Mouse (Mus musculus): ENCODE data around the gene Scaf11. TPM values are rescaled to one million over a fixed set of nuclear protein-coding genes. Genes with fewer than 3 reads are reported as not detected.
"Not testable (repeated sequence)": the region's sequence is repeated elsewhere in the genome, so short reads cannot be mapped to it uniquely, and the experiment has no call there.

Gene Scaf11
- 10 to 100 TPM; 48.9 to 50.6 TPM for total RNA-seq (2021)

DNA sequence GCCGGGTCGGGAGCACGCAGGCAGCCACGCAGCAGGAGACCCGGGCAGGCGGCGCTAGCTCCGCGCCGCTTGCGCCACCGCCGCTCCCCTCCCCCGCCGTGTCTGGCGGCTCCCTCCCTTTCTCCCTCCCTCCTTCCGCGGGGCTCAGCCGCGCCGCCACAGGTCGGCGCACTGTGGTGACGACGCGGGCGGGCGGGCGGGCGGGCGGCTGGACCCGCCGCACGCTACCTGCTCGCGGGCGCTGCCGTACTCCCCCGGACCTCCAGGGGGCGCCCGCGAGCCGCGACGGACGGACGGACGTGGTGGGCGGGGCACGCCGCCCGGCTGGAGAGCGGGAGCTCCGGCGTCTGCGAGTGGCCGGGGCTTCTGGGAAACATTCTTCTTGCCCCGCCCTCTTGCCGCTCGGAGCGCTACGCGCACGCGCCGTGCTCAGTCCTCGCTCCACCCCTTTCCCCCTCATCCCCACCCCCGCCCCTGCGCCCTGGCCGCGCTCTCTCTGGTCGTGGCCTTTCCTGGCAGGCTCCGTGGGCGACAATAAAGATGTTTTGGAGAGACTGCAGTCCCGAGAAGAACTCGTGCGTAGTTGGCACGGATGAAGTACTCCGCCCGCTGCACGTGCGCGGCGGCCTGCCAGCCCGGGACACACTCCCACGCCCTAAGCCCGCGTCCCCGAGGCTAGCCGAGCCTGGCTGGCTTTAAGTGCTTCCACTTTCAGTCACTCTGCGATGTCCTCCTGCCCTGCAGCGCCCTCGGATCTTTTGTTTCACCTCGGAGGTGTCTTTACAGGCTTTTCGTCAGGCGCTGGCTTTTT lies at the start of gene Scaf11:
Gene Scaf11, minus strand, starts transcription at position 114 of the 811 bp plus-strand sequence.
- intact Hi-C loops (cut with DNase I), result no loop called here
- DNase-seq, result peak; percentile 97

GRCm38 (mm10) chr15:96507097-96507840 lies 46.6 kb upstream of the Scaf11 start:
- intact Hi-C loops (cut with DNase I), result no loop called here
- peak; percentile 43 for DNase-seq

- no peak for DNase-seq
- intact Hi-C loops (cut with DNase I), result no loop called here
Observed at GRCm38 (mm10) chr15:96497646-96498045, 37.0 kb upstream of the Scaf11 start.

DNA sequence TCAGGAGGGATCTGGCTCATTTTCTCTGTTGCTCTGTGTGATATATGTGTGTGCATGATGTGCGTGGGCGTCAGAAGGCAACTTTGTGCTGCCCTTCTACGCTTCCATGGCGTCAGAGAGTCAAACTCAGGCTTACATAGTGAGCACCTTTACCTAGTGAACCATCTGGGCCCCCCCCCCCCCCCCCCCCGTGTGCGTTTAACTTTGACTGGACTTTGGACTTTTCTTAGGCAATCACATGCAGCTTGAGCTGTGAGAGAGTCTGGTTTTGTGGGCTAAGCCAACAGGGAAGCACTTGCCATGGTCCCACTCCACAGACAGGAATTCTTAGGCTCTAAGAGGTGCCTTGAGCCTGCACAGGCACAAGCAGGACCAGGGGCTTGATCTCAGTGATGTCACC lies 33.6 kb upstream of the Scaf11 start:
- intact Hi-C loops (cut with DNase I), result no loop called here

DNA sequence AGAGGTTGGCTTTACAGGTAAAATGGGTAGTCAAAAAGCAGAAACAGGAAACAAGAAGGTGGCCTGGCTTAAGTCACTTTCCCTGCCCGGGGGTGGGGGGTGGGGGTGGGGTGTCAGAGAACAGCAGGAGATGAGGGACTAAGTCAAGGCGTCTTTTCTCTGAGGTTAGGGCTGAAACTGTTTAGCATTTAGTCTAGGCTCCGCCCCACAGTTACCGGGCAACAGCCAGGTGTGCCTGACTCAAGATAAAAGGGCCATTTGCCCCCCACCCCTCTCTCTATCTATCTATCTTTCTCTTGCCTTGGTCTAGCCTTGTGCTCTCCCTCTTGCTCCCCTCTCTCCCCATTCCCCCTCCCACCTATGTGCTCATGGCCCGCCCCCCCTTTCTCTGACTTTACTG lies 32.9 kb upstream of the Scaf11 start:
- DNase-seq, result no peak
- intact Hi-C loops (cut with DNase I), result no loop called here

More for the DNA sequence above, 33.6 kb upstream of the Scaf11 start:
- no peak for DNase-seq

DNA sequence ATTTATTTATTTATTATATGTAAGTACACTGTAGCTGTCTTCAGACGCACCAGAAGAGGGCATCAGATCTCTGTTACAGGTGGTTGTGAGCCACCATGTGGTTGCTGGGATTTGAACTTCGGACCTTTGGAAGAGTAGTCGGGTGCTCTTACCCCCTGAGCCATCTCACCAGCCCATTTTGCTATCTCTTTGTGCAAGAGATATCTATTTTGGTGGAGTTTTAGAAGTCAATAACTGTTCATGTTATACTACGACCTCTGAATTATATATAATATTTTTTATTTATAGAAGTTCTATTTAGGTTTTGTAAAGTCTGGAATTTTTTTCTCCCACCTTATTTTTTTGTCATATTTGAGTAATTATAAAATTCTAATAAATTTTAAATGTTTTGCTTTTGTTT lies 32.3 kb upstream of the Scaf11 start:
- DNase-seq; intact Hi-C loops (cut with DNase I): not testable (repeated sequence)

DNA sequence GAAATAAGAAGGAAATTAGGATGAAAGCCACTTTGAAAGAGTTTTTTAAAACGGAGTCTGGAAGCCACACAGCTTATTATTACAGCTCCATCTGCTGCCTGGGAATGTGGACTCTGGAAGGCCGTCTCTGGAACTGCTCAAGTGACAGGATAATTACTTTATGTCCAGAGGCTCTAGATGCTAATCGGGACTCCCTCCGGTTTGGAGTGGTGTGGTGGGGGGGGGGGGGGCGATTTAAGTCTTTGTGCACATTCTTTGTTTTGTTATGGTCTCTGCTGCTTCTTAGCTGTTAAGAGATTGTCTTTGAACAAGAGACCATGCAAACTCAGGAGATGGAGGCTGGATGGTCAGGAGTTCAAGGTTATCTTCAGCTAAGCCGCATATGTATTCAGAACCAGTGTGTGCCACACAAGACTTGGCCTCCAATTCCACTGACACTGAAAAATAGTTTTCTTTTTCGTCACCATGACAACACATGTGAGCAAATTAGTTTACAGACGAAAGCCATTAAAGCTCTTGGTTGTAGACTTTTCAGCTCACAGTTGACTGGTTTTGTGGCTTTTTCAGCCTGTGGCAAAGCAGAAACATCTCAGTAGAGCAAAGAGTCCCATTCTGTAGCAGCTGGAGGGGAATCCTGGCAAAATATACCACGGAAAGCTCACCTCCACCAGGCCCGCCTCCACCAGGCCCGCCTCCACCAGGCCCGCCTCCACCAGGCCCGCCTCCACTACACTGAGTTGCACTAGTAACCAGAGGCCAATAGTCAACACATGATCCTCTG lies 31.4 kb upstream of the Scaf11 start:
- no peak for DNase-seq
- intact Hi-C loops (cut with DNase I), result no loop called here

- DNase-seq, result no peak
Observed at GRCm38 (mm10) chr15:96491421-96491820, 30.8 kb upstream of the Scaf11 start.

GRCm38 (mm10) chr15:96490123-96490522 lies 29.5 kb upstream of the Scaf11 start:
- DNase-seq, result no peak
- intact Hi-C loops (cut with DNase I), result no loop called here

More at GRCm38 (mm10) chr15:96491421-96491820, 30.8 kb upstream of the Scaf11 start:
- intact Hi-C loops (cut with DNase I), result no loop called here

DNA sequence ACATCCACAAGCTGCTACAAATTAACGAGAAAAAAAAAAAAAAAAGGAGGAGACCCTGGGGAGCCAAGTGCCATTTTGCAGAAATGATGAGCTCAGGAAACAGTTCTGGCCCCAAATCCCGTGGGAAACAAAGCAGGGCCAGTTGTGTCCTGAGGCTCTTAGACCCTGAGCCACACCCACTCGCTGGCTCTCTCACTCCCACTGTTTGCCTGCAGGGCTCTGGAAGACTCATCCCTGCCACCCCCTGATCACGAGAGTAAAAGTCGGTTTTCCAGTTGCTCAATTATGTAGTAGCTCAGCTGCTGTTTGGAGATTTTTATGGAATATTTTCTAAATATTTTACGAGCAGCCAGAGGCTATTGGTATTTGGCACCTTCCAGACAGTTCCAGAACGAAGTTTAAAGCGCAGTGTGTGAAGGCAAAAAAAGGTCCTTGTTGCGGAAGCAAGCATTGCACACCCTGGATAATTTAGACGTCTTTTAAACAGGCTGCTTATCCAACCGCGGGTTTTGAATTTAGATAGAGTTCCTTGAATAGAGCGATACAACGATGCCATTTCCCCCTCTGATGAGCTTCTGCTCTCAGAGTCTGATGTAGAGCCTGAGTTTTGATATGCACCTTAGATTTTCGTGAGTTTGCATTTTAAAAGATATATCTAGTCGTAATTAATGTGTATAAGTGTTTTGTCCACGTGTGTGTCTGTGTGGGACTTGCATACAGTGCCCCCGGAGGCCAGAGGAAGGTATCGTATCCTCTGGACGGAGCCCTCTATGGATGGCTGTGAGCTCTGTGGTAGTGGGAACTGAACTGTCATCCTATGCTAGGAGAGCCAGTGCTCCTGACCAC lies 28.5 kb upstream of the Scaf11 start:
- peak; percentile 31 for DNase-seq
- intact Hi-C loops (cut with DNase I), result no loop called here

GRCm38 (mm10) chr15:96487066-96487698 lies 26.5 kb upstream of the Scaf11 start:
- intact Hi-C loops (cut with DNase I), result no loop called here
- DNase-seq, result no peak

- intact Hi-C loops (cut with DNase I), result no loop called here
- DNase-seq, result no peak
Observed at GRCm38 (mm10) chr15:96480822-96481221, 20.2 kb upstream of the Scaf11 start.

- intact Hi-C loops (cut with DNase I), result no loop called here
- no peak for DNase-seq
Observed at GRCm38 (mm10) chr15:96478006-96478405, 17.4 kb upstream of the Scaf11 start.

GRCm38 (mm10) chr15:96476359-96476758 lies 15.7 kb upstream of the Scaf11 start:
- DNase-seq, result peak; percentile 91
- intact Hi-C loops (cut with DNase I), result no loop called here

DNA sequence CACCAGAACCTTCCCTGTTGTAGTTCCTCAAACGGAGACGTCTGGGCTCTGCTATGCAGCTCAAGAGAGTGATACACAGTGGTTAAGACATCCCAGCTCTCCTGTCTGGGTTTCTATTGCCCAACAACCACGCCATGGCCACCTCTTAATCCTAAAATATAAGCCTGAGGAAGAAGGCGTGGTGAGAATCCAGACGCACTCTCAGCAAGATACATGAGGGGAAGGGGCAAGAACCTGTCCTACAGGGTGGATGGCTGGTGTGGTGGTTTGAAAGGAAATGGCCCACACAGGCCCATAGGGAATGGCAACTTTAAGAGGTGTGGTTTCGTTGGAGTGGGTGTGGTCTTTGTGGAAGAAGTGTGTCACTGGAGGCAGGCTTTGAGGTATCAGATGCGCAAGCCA lies 14.9 kb upstream of the Scaf11 start:
- intact Hi-C loops (cut with DNase I), result no loop called here
- DNase-seq, result no peak

GRCm38 (mm10) chr15:96474325-96474955 lies 13.8 kb upstream of the Scaf11 start:
- peak; percentile 9 for DNase-seq
- intact Hi-C loops (cut with DNase I), result no loop called here

DNA sequence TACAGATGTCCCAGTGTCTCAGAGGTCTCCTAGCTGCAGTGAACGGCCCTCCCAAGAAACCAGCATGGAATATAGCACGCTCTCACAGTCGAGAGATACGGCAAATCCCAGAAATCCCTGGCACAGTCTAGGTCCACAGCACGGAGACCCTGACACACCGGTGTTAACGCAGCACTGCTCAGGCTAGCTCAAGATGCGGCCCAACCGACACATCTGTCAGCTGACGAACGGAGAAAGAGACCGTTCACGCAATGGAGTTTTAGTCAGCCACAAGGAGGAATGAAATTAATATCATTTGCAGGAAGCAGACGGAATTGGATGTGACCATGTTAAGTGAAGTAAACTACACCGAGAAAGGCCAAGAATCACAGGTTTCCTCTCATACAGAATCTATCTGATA lies 13.3 kb upstream of the Scaf11 start:
- DNase-seq, result no peak
- intact Hi-C loops (cut with DNase I), result no loop called here

GRCm38 (mm10) chr15:96468316-96468715 lies 7.7 kb upstream of the Scaf11 start:
- intact Hi-C loops (cut with DNase I), result no loop called here

GRCm38 (mm10) chr15:96467844-96468243 lies 7.2 kb upstream of the Scaf11 start:
- intact Hi-C loops (cut with DNase I), result no loop called here
- no peak for DNase-seq

More at GRCm38 (mm10) chr15:96468316-96468715, 7.7 kb upstream of the Scaf11 start:
- DNase-seq, result no peak
